Mouse (Mus musculus) mature B cell (primary cell): Measurements from ENCODE around the gene Sec14l1.

Experiments
- in situ Hi-C: fragments of 300-500 bp; cut with MboI; formaldehyde crosslinking; loops from 2 replicates; pipeline ENCODE4 v1.14.3; 2019

Sec14l1 gene

DNA sequence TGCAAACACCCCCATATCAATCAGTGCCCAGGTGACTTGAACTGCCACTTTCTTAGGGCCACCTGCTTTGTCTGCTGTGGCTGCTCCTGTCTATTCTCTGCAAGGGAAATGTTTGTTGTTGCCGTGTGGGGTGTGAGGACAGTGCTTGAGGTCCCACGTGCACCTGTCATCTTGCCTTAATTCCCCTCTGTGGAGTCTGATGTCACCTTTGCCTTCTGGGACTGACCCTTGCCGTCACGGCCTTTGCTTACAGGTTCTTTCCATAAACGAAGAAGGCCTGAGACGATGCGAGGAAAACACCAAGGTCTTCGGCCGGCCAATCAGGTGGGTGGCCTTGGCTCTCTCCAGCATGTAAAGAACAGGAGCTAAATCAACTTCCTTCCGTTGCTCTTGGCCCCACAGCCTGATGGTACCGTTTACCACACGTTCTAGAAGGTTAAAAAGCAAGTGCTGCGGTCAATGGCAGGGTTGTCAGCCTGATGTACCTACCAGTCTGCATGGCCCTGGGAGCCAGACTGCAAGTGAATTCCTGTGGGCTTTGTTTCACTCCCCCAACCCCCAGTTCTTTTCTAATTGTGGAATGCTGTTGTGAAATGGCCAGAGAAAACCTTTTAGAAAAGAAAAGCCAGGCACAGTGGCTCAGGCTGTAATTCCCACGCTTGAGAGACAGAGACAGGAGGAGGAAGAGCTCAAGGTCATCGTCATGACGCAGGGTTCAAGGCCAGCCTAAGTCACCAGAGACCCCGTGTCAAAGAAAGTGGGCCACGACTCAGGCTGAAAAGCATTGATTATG lies 34.1 kb downstream of the Sec14l1 start:
- in situ Hi-C loops: no loop called here

DNA sequence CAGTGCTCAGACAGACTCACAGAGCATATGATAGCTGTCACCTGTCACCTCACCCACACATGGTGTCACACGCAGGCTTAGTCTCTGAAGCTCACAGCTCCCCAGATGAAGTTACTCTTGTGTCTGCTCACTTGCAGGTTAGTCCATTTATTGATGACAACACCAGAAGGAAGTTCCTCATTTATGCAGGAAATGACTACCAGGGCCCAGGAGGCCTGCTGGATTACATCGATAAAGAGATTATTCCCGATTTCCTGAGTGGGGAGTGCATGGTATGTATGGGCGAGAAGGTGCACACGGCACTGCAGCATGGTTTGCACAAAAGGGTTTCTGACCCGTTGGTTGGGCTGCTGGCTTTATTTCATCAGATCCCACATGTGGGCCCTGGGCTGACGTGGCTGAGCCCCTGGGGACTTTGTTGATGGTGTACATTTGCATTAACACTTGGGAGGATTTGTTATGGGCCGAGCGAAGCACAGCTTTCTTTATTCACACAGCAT lies 35.5 kb downstream of the Sec14l1 start:
- in situ Hi-C loops: no loop called here

DNA sequence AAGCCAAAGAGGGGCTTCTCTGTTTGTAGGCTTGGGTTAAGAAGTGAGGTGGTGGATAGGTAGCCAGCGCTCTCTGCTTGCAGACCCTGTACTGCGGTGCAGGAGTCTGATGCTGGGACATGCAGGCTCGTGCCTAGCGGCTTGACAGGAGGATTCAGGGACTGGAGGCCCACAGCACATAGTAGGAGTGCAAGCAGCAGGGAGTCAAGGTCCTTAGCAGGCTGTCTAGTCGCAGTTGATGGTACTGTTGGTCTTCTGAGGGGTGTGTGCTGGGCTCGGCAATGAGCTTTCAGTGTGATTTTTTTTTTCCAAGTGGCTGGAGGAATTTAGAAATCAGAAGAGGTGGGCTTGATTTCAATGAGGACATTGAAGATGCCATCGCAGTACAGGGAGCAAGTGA lies 36.5 kb downstream of the Sec14l1 start:
- in situ Hi-C loops: no loop called here

DNA sequence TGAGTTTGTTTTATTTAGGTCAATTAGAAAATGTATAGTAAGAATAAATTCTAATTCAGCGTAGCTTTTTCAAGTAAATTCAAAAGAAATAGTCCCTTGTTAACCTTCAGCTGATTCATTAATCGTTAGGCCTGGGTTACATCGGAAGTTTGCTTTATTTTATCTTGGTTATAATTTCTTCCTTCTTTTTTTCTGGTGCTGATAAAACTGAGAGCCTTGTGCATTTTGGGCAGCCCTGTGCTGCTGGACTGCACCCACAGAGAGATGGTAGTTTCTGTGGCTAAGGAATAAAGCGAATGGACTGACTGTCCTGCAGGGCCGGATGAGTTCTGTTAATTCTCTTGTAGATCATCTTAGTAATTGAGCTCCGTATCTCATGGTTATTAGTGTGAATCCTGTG lies 37.6 kb downstream of the Sec14l1 start:
- in situ Hi-C loops: no loop called here

DNA sequence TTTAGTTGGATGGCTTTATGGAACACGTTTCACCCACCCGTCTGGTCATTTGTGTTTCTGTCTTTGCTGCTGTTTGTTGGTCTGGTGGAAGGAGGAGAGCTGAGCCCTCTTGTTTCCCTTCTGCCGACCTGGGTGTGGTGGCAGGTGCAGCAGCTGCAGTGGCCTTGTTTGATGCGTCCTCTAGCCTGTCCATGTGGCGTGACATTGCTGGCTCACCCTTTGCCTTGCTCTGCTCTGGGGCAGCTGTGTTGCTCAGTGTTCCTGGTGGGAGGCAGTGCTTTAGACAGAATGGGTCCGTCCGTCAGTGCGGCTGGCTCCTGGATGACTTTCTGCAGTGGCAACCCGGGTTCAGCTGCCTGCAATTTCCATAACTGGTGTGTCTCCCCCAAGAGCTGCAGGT lies 38.6 kb downstream of the Sec14l1 start:
- in situ Hi-C loops: no loop called here

DNA sequence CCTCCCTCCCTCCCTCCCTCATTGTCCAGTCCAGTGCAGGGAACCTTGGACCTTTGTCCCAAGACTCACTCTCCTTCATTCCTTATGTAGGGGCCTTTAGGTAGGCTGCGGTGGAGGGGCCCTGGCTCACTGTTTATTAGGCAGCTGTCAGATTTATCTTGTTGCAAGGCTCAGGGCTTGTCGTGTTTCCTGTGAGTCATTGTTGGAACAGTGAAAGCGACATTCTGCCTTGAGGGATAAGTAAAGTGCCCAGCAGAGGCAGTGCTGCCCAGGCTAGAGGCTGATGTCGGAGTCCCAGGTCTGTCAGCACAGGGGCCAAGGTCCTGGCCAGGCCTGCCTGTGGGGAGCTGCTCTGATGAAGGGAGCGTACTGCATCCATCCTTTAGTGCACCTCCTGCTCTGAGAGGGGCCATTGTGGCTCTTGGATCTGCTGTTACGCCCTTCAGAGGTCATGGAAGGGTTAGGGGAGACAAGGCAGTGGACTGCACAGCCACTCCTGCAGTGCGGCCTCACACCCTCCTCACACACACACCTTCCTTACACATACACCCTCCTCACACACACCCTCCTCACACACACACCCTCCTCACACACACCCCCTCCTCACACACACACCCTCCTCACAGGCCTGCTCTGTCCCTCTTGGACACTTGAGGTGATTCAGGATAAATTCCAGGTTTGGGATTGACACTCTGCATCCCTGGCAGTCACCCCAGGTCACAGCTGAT lies 39.3 kb downstream of the Sec14l1 start:
- in situ Hi-C loops: no loop called here

DNA sequence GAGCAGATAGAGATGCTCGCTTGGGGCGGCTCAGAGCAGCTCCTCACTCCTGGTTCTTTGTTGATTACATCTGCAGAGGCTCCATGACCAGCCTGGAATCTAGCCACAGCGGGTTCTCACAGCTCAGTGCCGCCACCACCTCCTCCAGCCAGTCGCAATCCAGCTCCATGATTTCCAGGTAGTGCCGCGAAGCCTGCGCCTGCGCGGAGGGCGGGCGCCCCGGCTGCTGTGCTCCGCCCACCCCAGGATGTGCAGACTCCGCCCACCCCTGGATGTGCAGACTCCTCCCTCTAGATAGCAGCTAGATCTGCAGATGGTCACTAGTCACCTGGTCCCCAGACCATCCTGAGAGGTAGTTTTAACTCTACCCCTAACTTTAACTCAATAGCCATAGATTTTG lies 41.8 kb downstream of the Sec14l1 start:
- in situ Hi-C loops: no loop called here

DNA sequence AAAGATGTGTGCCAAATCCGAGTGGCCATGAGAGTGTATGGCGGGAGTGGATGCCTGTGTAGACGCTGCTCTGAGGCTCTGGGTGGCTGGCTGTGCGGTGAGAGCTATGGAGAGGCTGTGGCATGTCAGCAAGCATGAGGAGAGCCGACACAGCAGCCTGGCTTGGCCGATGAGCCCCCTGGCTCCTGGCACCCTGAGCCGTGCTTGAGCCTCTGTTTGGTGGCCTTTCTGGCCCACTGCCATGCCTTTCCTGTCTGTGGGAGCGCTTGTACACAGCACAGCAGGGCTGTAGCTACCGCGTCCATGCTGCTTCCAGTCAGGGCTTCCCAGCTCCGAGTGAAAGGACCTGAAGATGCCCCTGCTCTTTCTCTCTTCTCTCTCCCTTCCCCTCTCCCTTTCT lies 43.4 kb downstream of the Sec14l1 start:
- in situ Hi-C loops: no loop called here

DNA sequence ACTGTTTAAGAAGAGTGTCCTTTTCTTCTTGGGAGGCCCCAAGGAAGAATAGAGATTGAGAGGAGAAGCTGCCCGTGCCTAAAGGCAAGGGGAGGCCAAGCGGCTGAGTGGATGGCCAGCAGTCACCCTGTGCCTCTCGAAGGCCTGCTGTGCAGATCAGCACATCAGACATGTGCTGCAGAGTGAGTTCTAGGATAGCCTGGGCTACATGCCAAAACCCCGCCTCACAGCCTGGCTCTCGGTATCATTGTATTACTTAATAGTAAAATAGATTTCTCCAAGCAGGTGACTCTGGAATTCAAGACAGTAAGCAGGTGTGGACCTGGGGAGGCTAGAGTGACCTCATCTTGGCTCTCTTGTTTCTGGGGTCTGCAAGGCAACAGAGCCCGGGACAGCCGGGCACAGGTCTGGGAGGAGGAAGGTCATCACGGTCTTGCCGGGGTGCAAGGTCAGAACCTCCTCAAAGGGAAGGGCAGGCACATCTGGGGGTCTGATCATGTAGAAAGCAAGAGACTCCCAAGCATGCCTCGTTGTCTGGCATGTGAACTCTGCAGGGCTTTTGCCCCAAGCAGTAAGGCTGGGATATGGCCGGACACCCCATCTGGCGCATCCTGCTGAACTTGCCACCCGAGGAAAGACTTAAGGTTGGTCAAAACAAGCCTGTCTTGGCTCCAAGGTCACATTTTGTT lies 44.4 kb downstream of the Sec14l1 start:
- in situ Hi-C loops: no loop called here

DNA sequence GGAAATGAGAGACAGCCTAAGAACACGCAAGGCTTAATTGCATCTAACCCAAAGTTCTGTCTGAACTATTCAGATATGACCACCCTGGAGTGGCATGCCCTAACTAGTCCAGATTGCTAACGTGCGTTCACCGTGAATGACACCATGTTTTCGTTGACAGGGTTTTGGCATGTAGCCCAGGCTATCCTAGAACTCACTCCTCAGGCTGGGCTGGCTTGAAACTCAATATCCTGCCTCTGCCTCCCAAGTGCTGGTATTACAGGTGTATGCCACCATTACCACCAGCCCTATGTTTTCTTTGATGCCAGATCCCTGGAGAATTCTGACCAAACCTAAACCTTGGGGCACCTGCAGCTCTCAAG lies 45.0 kb downstream of the Sec14l1 start:
- in situ Hi-C loops: no loop called here

DNA sequence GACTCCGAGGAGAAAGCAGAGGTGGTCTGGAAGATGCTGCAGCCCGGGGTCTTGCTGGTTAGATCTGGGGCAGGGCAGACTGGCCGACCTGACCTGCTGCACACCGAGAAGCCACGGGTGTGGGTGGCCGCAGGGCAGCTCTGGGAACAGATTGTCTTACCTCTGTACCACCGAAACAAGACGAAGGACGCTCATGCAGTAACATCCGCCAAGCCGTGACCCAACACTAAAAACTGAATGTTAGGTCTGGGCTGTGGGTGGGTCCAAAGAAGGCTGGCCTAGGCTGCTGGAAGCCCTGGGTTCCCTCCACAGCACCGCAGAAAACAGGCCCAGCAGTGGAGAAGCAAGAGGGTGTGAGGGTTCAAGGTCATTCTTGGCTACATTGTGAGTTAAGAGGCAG lies 45.8 kb downstream of the Sec14l1 start:
- in situ Hi-C loops: no loop called here

DNA sequence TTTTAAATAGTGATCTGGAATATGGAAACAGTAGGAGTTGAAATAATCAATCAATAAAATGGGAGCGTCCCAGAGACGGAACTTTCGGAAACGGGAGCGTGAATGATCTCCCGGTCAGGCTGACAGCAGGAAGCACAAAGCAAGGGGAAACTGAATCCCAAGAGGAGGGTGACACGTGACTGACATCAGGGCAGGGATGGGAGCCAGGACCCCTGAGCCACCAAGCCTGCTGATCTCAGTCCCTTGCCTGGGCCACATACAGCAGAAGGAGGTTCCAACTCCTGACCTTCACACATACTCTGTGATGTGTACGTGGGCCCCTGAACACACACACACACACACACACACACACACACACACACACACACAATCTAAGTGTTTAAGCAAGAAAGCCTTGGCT lies 46.6 kb downstream of the Sec14l1 start:
- in situ Hi-C loops: no loop called here

DNA sequence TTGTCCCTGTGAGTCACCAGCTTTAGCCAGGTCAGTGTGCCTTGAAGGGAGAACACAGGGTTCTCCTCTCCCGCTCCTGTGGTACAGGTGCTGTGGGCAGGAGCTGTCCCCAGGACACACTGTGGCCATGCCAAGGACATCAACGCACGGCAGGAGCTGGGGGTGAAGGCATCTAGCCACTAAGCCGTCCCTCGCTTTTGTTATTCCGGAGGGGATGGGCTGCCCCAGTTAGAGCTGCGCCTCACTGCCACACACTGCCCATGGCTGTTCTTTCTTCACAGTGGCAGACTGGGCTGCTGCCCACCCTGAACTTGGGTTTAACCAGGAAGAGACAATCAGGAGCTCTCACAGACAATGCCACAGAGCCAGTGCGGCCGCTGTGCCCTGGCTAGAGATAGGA lies 48.1 kb downstream of the Sec14l1 start:
- in situ Hi-C loops: no loop called here

DNA sequence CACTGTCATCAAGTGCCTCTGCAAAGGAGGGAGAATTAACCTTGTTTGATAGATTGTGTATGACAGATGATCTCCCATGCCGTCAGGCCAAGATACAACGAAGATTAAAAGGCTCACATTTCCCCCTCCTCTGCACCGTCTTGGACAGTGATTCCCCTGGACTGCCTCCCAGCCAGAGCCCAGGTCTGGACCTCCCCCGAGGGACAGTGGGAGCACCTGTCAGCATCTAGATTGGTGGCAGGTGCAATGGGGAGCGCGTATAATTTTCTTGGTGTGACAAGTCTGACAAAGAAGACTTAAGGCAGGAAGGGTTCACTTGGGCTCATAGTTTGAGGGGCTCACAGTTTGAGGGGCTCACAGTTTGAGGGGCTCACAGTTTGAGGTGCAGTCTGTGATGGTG lies 48.8 kb downstream of the Sec14l1 start:
- in situ Hi-C loops: no loop called here

DNA sequence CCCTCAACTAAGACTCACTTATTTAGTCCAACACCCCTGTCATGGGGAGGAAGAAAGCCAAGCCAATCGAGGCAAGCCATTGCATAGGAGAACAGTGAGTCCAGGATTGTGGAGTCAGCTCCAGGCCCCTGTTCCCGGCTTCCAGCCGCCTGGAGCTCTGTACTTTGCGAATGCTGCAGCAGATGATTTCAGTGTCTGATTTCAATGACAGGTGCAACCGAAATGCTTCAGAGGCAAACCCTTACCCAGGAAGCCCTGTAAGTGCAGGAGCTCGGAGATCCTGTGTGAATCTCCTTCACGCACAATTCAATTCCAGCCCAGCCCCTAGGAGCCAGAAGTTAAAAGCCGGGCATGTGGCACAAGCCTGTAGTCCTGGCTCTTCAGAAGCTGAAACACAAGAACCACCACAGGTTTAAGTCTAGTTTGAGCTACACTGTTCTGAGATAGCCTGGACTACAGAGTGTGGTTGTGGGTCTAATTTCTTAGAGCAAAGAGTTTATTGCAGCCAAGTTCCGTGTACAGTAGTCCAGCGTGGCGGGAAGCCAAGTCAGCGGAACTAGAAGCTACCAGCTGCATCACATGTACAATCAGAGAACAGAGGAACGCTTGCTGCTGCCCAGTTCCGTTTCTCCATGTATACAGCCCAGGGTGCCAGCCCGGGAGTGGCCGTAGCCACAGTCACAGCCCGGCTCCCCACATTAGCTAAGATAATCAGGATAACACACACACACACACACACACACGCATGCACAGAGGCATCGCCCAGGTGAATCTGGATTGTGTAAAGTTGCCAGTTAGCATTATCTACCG lies 53.5 kb downstream of the Sec14l1 start:
- in situ Hi-C loops: no loop called here

DNA sequence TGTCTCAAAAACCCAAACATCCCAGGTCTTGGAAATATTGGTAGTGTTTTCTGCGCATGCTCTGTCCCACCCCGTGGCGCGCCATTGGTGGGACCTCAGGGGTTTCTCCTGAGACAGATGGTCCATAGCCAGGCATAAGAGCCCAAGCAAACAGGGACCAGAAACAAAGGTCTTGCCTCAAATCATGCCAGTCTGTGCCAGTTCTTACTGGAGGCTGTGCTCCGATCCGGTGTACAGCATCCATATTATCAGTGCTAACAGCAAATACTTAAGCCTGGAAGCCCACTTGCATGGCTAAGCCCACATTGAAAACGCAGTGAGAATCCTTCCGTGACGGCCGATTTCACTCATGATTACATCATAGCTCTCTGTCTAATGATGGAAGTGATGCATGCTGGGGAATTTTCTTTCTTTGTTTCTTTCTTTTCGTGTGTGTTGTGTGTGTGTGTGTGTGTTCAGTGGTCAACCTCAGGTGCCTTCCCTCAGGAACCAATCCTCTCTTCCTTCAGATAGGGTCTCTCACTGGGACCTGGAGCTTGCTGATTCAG lies 54.2 kb downstream of the Sec14l1 start:
- in situ Hi-C loops: no loop called here

DNA sequence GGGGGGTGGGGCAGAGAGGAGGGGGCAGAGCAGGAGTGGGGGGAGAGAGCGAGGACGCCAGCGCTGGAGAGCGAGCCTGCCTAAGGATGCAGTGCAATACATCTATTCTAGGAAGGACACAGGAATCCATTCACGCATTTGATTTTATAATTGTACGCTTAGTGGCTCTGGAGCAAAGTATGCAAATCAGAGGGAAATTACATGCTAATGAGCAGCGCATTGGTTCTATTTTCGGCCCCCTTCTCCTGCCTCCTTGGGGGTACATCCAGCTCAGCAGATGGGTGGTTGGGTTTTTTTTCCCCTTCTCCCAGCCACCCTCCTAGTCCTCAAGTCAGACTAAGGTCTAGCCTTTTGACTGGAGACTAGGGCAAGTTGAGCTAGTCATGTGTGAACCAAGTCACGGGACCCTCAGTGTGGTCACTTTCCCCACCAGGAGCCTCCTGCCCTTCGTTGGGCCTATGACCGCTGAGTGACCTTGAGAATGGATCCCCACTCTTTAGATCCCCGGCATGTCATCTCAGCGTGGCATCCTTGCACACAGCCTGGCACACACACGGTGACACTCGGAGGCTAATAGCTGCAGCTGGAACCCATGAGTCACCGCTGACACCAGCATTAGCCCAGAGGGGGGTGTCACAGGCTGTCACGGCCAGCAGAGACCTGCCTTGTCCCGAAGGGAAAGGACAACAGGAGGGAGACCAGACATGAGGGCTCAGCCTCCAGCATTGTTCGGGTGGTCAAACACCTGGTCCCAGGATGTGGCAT lies 55.0 kb downstream of the Sec14l1 start:
- in situ Hi-C loops: no loop called here

DNA sequence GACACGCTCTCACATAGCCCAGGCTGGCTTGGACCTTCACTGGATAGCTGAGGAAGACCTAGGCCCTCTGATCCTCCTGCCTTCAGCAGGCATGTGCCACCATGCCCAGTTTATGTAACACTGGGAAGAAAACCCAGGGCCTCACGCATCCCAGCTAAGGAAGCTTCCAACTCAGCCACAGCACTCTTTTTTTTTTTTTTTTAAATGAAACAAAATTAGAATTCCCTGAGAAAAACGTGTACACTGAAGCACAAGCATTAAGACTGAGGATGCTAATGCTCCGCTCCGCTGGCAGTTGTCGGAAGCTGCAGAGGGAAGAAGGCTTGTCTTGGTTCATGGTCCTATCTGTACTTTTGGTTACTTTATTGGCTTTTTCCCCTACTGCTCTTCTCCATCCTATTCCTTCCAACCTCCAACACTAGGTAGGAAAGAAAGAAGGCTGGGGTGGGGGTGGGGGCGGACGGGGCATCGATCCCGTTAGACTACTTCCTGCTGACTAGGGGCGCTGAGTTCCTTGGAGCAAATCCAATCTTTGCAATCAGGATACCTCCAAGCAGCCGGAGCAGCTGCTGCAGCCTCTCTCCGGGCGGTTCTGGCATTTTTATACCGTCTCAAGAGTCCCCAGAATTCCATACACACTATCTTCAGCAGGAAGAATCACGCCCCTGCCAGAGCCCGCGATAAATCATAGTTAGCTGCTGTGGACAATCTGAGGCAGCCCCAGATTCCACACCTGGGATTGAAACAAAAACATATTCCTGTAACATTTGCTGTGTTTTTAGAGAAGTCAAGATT lies 59.3 kb downstream of the Sec14l1 start:
- in situ Hi-C loops: no loop called here

DNA sequence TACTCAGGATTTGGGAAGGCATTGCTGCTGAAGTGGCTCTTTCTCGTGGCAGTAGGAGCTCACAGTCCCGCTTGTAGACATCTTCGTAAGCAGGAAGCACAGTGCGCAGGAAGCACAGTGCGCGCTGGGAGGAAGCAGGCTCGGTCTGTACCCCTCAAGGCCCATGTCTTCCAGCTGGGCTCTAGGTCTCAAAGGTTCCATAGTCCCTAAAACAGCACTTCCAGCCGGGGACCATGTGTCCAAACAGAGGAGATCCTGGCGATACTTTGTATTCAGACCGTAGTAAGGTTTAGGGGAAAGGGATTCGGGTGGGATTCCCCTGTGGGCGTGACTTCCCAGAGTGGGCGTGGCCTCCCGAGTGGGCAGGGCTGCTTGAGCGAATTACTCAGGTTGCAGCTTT lies 60.0 kb downstream of the Sec14l1 start:
- in situ Hi-C loops: loop anchor here (5.0 kb wide), 1 partner anchor 113 kb away; no protein-coding TSS in a partner anchor

DNA sequence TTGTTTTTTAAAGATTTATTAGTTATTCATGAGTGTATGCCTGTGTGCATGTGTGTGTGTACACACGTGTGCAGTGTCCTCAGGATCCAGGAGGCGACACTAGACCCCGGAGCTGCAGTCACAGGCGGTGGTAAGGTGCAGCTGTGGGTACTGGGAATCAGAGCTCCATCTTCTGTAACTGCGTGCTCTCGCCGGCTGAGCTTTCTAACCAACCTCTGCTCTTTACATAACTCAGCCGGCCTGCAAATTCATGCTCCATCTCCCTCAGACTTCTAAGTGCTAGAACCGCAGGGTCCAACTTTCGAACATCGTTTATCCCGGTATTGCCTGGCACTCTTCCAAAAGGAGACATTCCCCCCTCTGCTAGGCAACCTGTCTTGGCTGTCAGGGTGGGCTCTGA lies 60.5 kb downstream of the Sec14l1 start:
- in situ Hi-C loops: loop anchor here (5.0 kb wide), 1 partner anchor 113 kb away; no protein-coding TSS in a partner anchor
